Mouse (Mus musculus): ENCODE data around the gene Sh3bp4. TPM values are rescaled to one million over a fixed set of nuclear protein-coding genes. Genes with fewer than 3 reads are reported as not detected.

The Sh3bp4 gene
- total RNA-seq, 2 experiments from 2014 or later: 22.4 to 27.9 TPM

DNA sequence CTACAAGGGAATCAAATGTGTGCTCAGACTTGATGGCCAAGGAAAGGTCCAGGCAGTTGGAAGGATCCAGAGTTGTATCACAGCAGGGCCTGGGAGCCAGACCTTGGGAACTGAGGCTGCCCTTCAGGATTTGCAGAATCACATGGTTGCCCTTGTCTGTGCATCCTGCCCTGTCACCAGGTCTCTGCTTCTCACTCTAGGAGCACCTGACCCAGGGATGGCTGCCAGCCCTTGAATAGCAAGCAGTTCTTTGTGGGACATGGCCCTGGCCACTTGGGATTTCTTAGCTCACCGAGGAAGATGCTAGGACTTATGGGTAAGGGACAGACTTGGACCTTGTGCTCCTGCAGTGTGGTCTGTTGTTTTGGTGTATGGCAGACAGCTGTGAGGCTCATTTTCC lies 42.3 kb downstream of the Sh3bp4 start:
- intact Hi-C loops (cut with DNase I): no loop called here
- no peak for DNase-seq (ENCODE audit: low spot score in 2 of 2)

DNA sequence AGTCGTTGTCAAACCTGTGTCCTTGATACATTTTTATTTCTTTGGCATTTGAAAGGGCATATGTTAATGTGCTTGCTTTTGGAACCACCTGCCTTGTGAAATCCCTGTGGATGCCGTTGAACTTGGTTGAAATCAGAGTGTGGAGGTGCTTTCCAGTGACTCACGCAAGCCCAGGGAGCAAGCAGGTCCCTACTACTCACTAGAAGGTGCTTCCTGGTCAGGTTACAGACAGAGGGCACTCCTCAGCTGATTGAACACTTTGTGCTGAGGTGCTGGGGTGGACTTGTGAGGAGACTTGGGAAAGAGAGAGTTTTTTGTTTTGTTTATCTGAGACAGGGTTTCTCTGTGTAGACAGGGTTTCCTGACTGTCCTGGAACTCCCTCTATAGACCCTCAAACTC lies 43.5 kb downstream of the Sh3bp4 start:
- no peak for DNase-seq (ENCODE audit: low spot score in 2 of 2)
- intact Hi-C loops (cut with DNase I): no loop called here

DNA sequence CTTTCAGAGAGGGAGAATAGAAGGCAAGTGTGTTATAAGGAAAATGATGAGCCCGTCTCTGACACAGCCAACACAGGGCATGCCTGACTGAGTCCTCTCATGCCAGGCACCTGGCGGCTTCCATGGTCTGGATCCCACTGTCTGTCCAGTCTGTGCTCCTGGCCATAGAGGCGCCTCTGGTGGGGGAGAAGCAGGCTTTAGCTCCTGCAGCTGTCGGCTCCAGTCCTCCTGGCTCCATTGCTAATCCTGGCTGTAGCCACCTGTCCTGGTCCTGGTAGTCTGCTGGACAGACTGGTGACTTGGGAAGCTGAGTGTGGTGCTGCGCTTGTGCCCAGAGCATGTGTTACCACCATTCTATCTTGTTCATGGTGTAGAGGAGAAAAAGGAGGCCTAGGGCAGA lies 46.8 kb downstream of the Sh3bp4 start:
- intact Hi-C loops (cut with DNase I): no loop called here
- DNase-seq (ENCODE audit: low spot score in 2 of 2): no peak

DNA sequence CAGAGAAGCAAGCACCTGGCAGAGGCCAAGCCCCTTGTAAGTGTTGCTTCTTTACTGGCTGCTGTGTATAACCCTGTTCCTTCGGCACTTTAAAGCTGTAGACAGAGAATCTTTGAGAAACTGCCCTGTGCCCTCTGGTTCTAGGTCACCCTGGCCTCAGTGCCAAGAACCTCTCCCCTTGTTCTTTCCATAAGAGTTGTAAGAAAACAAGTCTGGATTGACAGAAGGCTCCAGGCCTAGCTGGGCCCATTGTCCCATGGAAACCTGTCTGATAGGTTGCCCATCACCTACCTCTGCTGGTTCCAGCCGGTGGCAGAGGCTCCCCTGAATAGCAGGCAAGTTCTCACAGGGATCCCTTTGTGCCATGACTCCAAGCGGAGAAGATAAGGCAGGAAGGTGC lies 47.9 kb downstream of the Sh3bp4 start:
- DNase-seq (ENCODE audit: low spot score in 2 of 2): no peak
- intact Hi-C loops (cut with DNase I): no loop called here

DNA sequence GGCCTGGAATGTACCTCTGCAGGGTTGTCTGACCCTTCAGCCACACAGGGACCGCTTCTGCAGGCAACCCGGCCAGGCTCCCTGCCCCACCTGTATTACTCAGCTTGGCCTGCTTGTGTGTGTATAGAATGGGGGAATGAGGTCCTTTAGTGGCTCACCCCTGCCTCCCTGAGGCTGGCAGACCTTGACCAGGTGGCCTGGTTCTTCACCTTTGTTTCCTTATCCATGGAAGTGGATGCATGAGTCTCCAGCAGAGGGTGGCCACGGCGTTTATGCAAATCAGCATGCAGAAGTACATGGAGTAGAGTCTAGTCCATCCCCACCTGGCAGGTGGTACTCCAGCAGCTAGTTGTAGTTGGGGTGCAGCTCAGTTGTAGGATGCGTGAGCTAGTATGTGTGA lies 48.6 kb downstream of the Sh3bp4 start:
- DNase-seq (ENCODE audit: low spot score in 2 of 2): no peak
- intact Hi-C loops (cut with DNase I): no loop called here

DNA sequence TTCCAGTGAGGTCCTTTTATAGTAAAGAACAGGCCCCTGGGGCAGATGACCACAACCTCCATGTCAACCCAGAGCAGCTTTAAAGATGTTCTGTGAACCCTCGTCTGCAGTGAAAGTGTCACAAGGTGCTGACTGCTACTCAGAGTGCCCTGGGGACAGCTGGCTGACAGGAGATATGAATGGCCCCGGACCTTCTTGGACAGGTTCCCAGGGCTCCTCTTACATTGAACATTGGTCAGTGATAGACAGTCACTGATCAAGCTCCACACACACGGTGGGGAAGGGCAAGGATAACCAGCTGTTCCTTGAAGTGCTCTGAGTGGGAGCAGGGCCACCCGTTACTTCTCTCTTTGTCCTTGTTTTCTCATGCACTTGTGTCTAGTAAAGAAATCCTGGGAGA lies 50.1 kb downstream of the Sh3bp4 start:
- intact Hi-C loops (cut with DNase I): no loop called here
- no peak for DNase-seq (ENCODE audit: low spot score in 2 of 2)

DNA sequence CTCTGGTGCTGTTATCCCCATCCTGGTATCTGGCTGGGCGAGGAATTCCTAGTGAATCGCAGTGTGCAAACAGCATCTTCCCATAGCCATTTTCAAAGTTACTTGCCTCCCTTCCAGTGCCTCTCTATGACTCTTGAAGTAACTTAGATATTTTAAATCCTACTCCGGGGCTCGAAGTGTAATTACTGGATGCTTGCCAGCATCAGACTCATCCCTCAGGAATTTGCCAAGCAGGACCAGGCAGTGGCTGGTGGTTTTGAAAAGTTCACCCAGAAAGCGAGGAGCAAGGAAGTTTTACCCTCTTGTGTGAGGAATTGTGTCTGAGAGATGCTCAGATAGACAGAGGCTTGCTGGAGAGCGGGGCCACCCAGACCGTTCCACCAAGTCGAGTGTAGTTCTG lies 51.3 kb downstream of the Sh3bp4 start:
- intact Hi-C loops (cut with DNase I): no loop called here
- no peak for DNase-seq (ENCODE audit: low spot score in 2 of 2)

DNA sequence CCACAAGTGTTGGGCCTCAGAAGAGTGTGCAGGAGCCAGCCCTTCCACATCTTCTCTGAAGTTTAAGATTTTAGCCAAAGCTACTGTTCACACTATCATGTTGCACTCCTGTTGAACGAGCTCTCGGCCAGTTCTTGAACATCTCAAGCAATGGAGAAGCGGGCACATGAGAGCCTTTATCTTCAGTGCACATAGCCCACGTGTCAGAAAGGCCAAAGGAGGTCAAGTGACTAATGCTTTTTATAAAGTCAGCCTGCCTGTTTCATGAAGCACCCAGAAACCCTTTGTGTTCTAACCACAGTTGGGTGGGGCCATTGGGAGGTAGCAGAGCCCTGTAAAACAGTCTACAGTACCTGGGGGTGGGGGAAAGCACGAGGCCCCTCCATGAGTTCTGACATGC lies 52.2 kb downstream of the Sh3bp4 start:
- intact Hi-C loops (cut with DNase I): no loop called here
- no peak for DNase-seq (ENCODE audit: low spot score in 2 of 2)

DNA sequence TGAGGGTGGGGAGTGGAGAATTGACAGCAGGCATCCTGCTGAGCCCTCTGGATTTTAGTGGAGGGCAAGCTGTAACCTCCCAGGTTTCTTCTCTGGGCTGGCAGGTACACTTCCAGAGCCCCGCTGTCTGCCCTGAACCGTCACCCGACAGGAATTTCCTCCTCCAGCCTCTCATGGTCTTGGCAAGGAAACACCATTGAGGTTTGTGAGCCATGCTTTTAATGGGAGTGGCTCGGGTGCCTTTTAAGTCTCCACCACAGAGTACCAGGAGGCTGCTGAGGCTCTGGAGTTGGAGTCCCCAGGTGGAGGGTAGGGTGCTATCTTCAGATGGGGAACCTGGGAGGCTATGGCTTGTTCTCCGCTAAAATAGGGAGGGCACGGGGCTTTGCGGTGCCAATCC lies 53.9 kb downstream of the Sh3bp4 start:
- intact Hi-C loops (cut with DNase I): no loop called here
- DNase-seq (ENCODE audit: low spot score in 2 of 2): no peak

DNA sequence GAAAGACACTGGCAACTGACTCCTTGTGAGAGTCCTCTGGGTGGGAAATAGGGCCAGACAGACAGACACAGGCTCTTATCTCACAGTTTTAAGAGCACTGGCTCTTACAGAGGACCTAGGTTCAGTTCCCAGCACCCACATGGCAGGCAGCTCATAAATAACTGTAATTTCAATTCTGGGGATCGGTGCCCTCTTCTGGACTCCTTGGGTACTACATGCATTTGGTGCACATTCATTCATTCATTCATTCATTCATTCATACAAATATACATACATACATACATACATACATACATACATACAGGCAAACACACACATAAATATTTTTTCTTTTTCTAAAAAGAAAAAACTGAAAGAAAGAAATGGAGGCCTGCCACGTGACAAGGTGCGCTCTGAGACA lies 56.9 kb downstream of the Sh3bp4 start:
- no peak for DNase-seq (ENCODE audit: low spot score in 2 of 2)
- intact Hi-C loops (cut with DNase I): no loop called here

DNA sequence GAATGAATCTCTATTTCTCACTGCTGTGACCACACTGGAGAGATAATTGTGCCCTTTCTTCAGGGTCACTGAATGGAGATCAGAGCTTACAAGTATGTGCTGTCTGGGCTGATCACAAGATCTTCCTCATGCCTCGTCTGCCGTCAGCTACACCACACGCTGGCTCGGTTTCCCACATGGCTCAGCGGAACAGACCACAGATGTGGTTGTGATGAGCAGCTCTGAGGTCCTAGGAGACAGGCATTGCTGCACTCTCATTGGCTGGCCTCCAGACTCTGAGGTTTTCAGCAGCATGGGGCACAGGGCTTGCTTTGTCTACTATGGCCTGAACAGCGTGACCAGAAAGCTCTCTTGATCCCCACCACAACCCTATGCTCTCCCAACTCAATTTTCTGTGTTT lies 60.2 kb downstream of the Sh3bp4 start:
- intact Hi-C loops (cut with DNase I): no loop called here
- DNase-seq (ENCODE audit: low spot score in 2 of 2): peak; percentile 33 to 46

DNA sequence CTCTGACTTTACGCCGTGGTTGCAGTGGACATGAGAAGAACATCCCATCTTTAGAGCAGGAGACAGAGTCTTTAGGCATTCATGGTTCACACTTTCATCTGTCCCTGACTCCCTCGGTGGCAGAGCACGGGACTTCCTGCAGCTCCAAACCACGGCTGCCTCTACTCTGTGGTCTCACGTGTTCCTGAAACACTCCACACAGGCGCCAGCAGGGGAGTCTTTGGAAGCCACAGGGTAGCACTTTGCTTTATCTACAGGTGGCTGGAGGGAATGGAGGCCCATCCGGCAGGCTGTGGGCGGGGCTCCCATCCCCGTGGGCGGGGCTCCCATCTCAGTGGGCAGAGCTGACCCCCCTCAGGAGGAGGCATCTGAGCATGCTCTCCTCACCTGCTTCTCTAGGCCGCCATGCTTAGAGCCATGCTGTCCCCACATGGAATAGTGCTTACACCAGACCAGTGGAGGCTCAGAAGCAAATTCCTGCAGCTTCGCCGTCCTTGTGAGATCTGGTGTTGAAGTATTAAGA lies 60.9 kb downstream of the Sh3bp4 start:
- DNase-seq (ENCODE audit: low spot score in 2 of 2): no peak
- intact Hi-C loops (cut with DNase I): no loop called here

DNA sequence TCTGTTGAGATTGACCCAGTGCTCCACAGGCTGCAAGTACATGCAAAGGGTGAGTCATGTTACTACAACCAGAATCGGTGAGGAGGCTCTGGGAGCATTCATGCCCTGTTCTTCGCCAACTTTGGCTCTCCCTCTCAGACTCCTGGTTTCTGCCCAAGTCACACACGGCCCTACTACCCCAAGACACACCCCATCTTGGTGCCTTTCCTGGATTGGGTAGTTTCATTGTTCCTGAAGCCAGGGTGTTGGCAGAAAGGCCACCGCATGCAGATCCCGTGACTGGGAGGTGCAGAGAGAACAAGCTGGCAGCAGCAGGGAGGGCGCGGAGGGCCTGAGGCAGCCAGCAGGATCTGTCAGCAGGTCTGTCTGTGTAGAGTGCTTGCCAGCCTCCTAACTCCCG lies 61.5 kb downstream of the Sh3bp4 start:
- intact Hi-C loops (cut with DNase I): no loop called here
- DNase-seq (ENCODE audit: low spot score in 2 of 2): no peak

DNA sequence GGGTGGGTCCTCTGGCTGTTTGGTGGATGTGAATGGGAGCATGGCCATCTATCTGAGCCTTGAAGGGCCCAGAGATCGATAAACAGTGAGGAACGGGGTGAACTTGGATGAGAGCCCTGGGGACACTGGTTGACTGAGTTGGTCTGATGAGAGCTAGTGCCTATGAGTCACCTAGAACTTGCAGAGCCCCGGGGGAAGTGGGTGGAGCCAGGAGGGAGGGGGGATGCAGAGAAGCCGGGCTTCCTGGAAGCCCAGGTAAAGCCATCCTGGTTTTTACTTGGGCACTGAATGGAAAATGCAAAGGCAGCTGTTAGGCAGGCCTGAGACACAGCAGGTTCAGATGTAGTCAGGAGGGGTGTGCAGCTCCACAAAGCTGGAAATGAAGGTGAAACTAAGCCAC lies 63.1 kb downstream of the Sh3bp4 start:
- intact Hi-C loops (cut with DNase I): no loop called here
- no peak for DNase-seq (ENCODE audit: low spot score in 2 of 2)

DNA sequence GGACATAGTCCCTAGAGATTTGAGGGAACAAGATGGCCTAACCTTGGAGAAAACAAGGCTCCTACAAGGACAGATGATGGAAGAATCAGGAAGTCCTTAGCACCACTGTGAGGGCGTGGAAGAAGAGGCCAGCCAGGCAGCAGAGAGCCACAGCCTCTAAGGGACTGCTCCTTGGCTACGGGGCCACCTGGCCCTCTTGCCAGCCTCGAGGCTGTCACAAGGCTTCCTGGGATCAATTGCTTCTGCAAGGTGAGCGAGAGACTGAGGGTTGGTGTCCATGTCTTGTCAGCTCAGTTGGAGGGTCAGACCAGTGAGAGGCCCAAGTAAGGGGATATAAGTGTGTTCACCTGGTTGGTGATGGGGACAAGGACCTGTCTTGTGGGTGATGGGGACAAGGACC lies 63.5 kb downstream of the Sh3bp4 start:
- intact Hi-C loops (cut with DNase I): no loop called here
- DNase-seq (ENCODE audit: low spot score in 2 of 2): no peak

DNA sequence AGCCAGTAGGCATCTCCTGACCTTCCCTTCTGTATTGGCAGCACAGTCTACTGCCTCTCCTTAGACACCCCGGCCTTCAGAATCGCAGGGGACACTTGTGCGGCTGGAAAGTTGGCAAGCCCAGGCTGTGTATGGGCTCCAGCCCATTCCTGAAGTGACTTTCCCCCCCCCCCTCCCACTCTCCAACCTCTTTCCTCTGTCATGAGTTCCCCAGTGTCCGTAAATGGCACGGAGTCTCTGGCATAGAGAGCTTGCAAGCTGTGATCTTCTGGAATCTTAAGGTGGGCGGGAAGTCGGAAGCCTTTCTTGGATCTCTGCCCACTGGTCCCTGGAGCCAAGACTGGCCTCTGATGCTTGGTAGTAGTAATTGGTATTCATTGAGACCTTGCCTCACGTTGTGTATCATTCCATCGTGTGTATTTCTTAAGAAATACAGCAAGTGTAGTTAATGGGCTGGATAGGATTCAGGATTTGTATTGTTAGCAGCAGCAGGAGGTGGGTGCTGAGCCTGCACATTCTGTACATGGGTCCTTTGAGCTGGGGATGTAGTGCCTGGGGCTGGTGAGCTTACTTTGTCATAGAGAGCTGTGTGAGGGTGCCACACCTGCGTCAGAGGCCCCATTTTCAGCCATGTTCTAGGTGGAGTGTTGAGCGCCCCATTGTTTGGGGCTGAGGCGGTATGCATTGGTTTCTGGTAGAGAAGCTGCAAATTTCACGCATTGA lies 66.0 kb downstream of the Sh3bp4 start:
- DNase-seq (ENCODE audit: low spot score in 2 of 2): peak; percentile 46 to 67
- intact Hi-C loops (cut with DNase I): loop anchor here (5.0 kb wide), 1 partner anchor 64 kb away; the partner anchor contains the start of gene Sh3bp4

DNA sequence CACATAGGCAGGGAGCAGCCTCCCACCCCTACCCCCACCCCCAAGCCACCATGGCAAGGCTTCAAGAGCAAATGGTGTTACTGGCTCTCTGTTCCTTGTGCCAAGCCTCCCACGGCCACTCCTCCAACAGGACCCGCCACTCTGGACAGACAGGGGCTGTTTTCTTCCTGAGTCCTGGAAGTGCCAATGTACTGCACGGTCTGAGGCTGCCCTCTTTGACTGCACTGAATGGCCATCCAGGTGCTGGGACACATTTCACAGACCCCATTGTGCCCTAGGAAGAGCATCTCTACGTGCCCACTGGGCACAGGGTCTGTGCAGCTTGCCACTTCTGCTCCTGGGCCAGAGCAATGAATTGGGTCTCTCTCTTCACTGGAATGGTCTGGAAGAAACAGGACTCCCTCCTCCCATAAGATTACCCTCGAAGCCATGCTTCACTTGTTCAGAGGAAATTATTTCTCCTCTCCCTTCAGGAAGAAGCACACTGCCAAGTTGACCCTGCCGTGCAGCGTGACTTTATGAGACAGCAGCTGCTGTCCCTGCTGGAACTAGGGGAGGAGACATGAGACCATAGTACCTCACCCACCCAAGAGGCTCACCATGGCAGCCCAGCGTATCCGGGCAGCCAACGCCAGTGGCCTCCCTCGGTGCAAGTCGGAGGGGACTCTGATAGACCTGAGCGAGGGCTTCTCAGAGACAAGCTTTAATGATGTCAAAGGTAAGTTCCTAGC lies 67.0 kb downstream of the Sh3bp4 start:
- peak; percentile 33 to 67 for DNase-seq (ENCODE audit: low spot score in 2 of 2)
- intact Hi-C loops (cut with DNase I): loop anchor here (5.0 kb wide), 1 partner anchor 65 kb away; the partner anchor contains the start of gene Sh3bp4

DNA sequence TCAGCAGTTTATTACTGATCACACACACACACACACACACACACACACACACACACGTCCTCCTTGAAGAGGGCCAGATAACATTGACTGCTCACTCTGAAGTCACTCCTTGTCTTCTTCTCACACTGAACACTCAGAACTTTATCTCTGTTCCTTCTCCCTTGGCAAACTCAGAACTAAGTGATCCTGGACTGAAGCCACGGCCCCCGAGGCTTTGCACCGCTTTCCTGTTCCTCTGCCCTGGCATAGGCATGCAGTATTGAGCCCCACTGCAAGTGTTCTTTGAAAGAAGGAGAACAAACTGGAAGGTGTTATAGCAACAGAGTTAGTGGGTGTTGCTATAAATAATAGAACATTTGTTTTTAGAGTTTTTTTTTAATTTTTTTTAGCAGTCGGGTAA lies 68.1 kb downstream of the Sh3bp4 start:
- DNase-seq (ENCODE audit: low spot score in 2 of 2): peak; percentile 61 to 77
- intact Hi-C loops (cut with DNase I): loop anchor here (5.0 kb wide), 1 partner anchor 66 kb away; the partner anchor contains the start of gene Sh3bp4

DNA sequence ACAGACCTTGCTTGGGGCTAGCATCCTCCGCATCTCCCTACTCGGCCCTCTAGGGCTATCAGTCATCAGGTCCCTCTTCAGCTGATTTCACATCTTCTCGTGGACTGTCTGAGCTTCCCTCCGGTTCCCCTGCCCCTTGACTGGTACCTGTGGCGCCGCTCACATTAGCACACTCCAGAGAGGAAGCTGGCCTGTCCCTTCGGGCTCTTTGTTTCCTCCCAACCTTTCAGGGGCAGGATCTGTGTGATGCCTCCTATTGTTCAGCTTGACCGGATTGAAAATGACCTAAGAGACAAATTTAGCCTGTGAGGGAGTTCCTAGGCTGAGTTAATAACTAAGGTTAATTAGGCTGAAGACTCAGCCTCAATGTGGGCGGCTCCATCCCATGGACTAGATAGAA lies 69.9 kb downstream of the Sh3bp4 start:
- no peak for DNase-seq (ENCODE audit: low spot score in 2 of 2)
- intact Hi-C loops (cut with DNase I): no loop called here

DNA sequence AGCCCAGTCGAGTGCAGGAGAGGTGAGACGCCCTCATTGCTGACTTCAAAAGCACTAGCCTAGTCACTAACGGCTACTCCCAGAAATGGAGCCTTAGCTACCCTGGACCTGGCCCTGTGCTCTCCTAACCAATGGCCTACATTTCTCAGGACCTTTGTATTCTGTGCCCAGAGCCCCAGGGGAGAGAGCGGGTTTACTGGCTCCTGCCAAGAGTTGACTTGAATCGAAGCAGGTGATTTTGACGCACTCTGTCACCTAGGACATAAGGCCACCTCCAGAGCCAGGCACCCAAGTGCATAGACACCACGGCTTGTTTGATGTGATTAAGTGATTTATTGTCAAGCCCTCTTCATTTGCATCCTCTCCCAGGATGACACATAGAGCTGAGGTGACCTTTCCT lies 80.9 kb downstream of the Sh3bp4 start:
- DNase-seq (ENCODE audit: low spot score in 2 of 2): no peak
- intact Hi-C loops (cut with DNase I): no loop called here

DNA sequence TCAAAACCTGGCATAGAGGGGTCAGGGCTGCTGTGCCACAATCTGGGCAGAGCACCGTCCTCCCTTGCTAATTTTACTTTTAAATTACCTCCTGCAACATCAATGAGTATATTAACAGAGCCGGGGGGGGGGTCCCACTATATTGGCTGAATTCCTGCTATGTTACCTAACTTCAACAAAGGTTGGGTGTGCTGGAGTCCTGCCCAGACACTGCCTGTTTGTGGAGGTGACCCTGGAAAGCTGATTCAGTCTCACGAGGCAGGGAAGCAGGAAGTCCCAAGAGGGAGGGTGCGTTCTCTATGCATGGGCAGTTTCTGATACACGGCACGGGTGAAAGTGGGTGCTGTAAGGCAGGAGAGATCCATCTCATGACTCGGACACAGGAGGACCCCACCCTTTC lies 82.4 kb downstream of the Sh3bp4 start:
- intact Hi-C loops (cut with DNase I): no loop called here
- no peak for DNase-seq (ENCODE audit: low spot score in 2 of 2)

Data from left cerebral cortex, postnatal 14 days (tissue).